Mouse (Mus musculus) MEL (cell line): ENCODE measurements around the gene Prox1. TPM values are rescaled to one million over a fixed set of nuclear protein-coding genes. Genes with fewer than 3 reads are reported as not detected.

Source experiments
- DNase-seq: peaks from one replicate; pipeline ENCODE4 v3.0.0; 2011; ENCODE audit warnings: low read depth, low spot score
- H3K27ac ChIP-seq: 2 replicates; pipeline ENCODE4 v1.5.1; 2012; ENCODE audit warnings: low read depth, mild to moderate bottlenecking, control low read depth, low read length, moderate library complexity; ENCODE audit not compliant: control insufficient read depth
- H3K27me3 ChIP-seq, 2 experiments: fragments of 150-350 bp in 1 of 2; sonication (generic) in 1 of 2; 2 replicates each; pipeline ENCODE4 v1.6.1; 2012; ENCODE audit warnings: low read length in 2 of 2, mild to moderate bottlenecking in 2 of 2, improper control_type of control experiment in 1 of 2, moderate library complexity in 1 of 2; ENCODE audit not compliant: insufficient read depth in 2 of 2, control insufficient read depth in 1 of 2
- H3K36me3 ChIP-seq, 2 experiments: 2 replicates each; pipeline ENCODE4 v1.6.1; 2012 to 2014; ENCODE audit warnings: low read length in 2 of 2, improper control_type of control experiment in 1 of 2, inconsistent platforms in 1 of 2, mild to moderate bottlenecking in 1 of 2; ENCODE audit not compliant: insufficient read depth in 2 of 2, control insufficient read depth in 1 of 2
- H3K4me1 ChIP-seq, 2 experiments: fragments of 150-350 bp in 1 of 2; sonication (generic) in 1 of 2; 2 replicates each; pipeline ENCODE4 v1.6.1; 2012; ENCODE audit warnings: low read length in 2 of 2, improper control_type of control experiment in 1 of 2, mild to moderate bottlenecking in 1 of 2; ENCODE audit not compliant: insufficient read depth in 2 of 2, control insufficient read depth in 1 of 2
- H3K4me3 ChIP-seq, 2 experiments: fragments of 150-350 bp in 1 of 2; sonication (generic) in 1 of 2; 2 replicates each; pipeline ENCODE4 v1.5.1; 2012; ENCODE audit warnings: low read depth in 2 of 2, low read length in 2 of 2, mild to moderate bottlenecking in 2 of 2, moderate library complexity in 2 of 2, control low read depth in 1 of 2, improper control_type of control experiment in 1 of 2; ENCODE audit not compliant: control insufficient read depth in 1 of 2, insufficient read depth in 1 of 2
- H3K79me2 ChIP-seq: 2 replicates; pipeline ENCODE4 v1.6.1; 2012; ENCODE audit warnings: mild to moderate bottlenecking, low read length, moderate library complexity; ENCODE audit not compliant: control insufficient read depth, poor library complexity, insufficient read depth
- H3K9ac ChIP-seq: 2 replicates; pipeline ENCODE4 v1.6.1; 2012; ENCODE audit warnings: low read depth, mild to moderate bottlenecking, control low read depth, low read length, moderate library complexity; ENCODE audit not compliant: control insufficient read depth, poor library complexity, severe bottlenecking
- H3K9me3 ChIP-seq: fragments of 150-350 bp; sonication (generic); replicated peaks from 2 replicates; pipeline ENCODE4 v1.6.1; 2012; ENCODE audit warnings: mild to moderate bottlenecking, low read length, improper control_type of control experiment, moderate library complexity; ENCODE audit not compliant: insufficient read depth
- GATA1 ChIP-seq: IDR thresholded peaks from 2 replicates; pipeline ENCODE4 v1.6.1; 2011; ENCODE audit warnings: low read depth, low read length, improper control_type of control experiment
- HCFC1 ChIP-seq: IDR thresholded peaks from 2 replicates; pipeline ENCODE4 v1.6.1; 2012; ENCODE audit warnings: low read depth, mild to moderate bottlenecking, inconsistent platforms, low read length, improper control_type of control experiment, moderate library complexity
- JUND ChIP-seq: IDR thresholded peaks from 2 replicates; pipeline ENCODE4 v1.6.1; 2011; ENCODE audit warnings: low read depth, mild to moderate bottlenecking, improper control_type of control experiment, low read length
- MAX ChIP-seq: IDR thresholded peaks from 2 replicates; pipeline ENCODE4 v1.6.1; 2011; ENCODE audit warnings: low read length, improper control_type of control experiment
- MAZ ChIP-seq: IDR thresholded peaks from 2 replicates; pipeline ENCODE4 v1.6.1; 2012; ENCODE audit warnings: low read depth, mild to moderate bottlenecking, inconsistent platforms, low read length, improper control_type of control experiment
- MEF2A ChIP-seq: IDR thresholded peaks from 2 replicates; pipeline ENCODE4 v1.6.1; 2014; ENCODE audit warnings: low read depth, mild to moderate bottlenecking, inconsistent platforms, low read length, improper control_type of control experiment; ENCODE audit not compliant: poor library complexity, insufficient replicate concordance, severe bottlenecking; ENCODE audit errors: extremely low read depth
- MXI1 ChIP-seq: IDR thresholded peaks from 2 replicates; pipeline ENCODE4 v1.6.1; 2011; ENCODE audit warnings: mild to moderate bottlenecking, low read depth, low read length, improper control_type of control experiment
- MYB ChIP-seq: IDR thresholded peaks from 2 replicates; pipeline ENCODE4 v1.6.1; 2011; ENCODE audit warnings: mild to moderate bottlenecking, low read depth, low read length, improper control_type of control experiment
- MYC ChIP-seq: IDR thresholded peaks from 2 replicates; pipeline ENCODE4 v1.6.1; 2011; ENCODE audit warnings: low read depth, mild to moderate bottlenecking, low read length, improper control_type of control experiment, moderate library complexity
- NELFE ChIP-seq: IDR thresholded peaks from 2 replicates; pipeline ENCODE4 v1.6.1; 2011; ENCODE audit warnings: low read depth, low read length, improper control_type of control experiment
- POLR2A ChIP-seq, 2 experiments: IDR thresholded peaks; 2 replicates each; pipeline ENCODE4 v1.6.1; 2011 to 2012; ENCODE audit warnings: low read length in 2 of 2, mild to moderate bottlenecking in 2 of 2, control low read depth in 1 of 2, improper control_type of control experiment in 1 of 2, low read depth in 1 of 2, moderate library complexity in 1 of 2; ENCODE audit not compliant: control insufficient read depth in 1 of 2, insufficient read depth in 1 of 2, poor library complexity in 1 of 2
- POLR2AphosphoS2 ChIP-seq: IDR thresholded peaks from 2 replicates; pipeline ENCODE4 v1.6.1; 2011; ENCODE audit warnings: low read length, improper control_type of control experiment
- POLR2AphosphoS5 ChIP-seq: IDR thresholded peaks from 2 replicates; pipeline ENCODE4 v1.6.1; 2012; ENCODE audit warnings: low read depth, borderline replicate concordance, mild to moderate bottlenecking, inconsistent platforms, low read length, moderate library complexity, mixed read lengths
- RAD21 ChIP-seq: IDR thresholded peaks from 2 replicates; pipeline ENCODE4 v1.6.1; 2011; ENCODE audit warnings: mild to moderate bottlenecking, low read depth, low read length, improper control_type of control experiment
- RCOR1 ChIP-seq: IDR thresholded peaks from 2 replicates; pipeline ENCODE4 v1.6.1; 2012; ENCODE audit warnings: low read depth, mild to moderate bottlenecking, inconsistent platforms, low read length, improper control_type of control experiment
- SIN3A ChIP-seq: IDR thresholded peaks from 2 replicates; pipeline ENCODE4 v1.6.1; 2012; ENCODE audit warnings: low read length, improper control_type of control experiment, inconsistent platforms
- TBP ChIP-seq: IDR thresholded peaks from 2 replicates; pipeline ENCODE4 v1.8.0; 2011; ENCODE audit warnings: low read depth, low read length, improper control_type of control experiment
- TCF12 ChIP-seq: IDR thresholded peaks from 2 replicates; pipeline ENCODE4 v1.6.1; 2014; ENCODE audit warnings: low read depth, mild to moderate bottlenecking, inconsistent platforms, low read length, improper control_type of control experiment, moderate library complexity
- UBTF ChIP-seq: IDR thresholded peaks from 2 replicates; pipeline ENCODE4 v1.6.1; 2012; ENCODE audit warnings: low read depth, mild to moderate bottlenecking, inconsistent platforms, low read length, improper control_type of control experiment, moderate library complexity, borderline replicate concordance; ENCODE audit not compliant: insufficient read depth
- USF1 ChIP-seq: IDR thresholded peaks from 2 replicates; pipeline ENCODE4 v1.6.1; 2014; ENCODE audit warnings: low read depth, mild to moderate bottlenecking, inconsistent platforms, low read length, improper control_type of control experiment, moderate library complexity
- USF2 ChIP-seq, 2 experiments: IDR thresholded peaks; 2 replicates each; pipeline ENCODE4 v1.6.1; 2011 to 2012; ENCODE audit warnings: improper control_type of control experiment in 2 of 2, low read length in 2 of 2, borderline replicate concordance in 1 of 2, inconsistent platforms in 1 of 2, low read depth in 1 of 2, mild to moderate bottlenecking in 1 of 2; ENCODE audit not compliant: insufficient read depth in 1 of 2
- ZKSCAN1 ChIP-seq: IDR thresholded peaks from 2 replicates; pipeline ENCODE4 v1.6.1; 2012; ENCODE audit warnings: low read depth, mild to moderate bottlenecking, inconsistent platforms, low read length, improper control_type of control experiment, moderate library complexity
- ZMIZ1 ChIP-seq: IDR thresholded peaks from 2 replicates; pipeline ENCODE4 v1.6.1; 2012; ENCODE audit warnings: low read depth, mild to moderate bottlenecking, inconsistent platforms, low read length, improper control_type of control experiment, moderate library complexity
- polyA plus RNA-seq, 2 experiments: library from polyadenylated mRNA; stranded (reverse) in 1 of 2; unstranded in 1 of 2; fragments of >175 nt in 1 of 2; fragments of >200 nt in 1 of 2; gene quantifications; 2 replicates each; pipeline versions ENCODE4 v1.2.1 to v1.2.4; 2012; ENCODE audit warnings: low replicate concordance in 2 of 2, low read depth in 1 of 2; ENCODE audit not compliant: insufficient read length in 2 of 2, insufficient read depth in 1 of 2, missing spikeins in 1 of 2
- total RNA-seq: library from RNA; depleted of rRNA; stranded (reverse); fragments of 300-350 nt; gene quantifications from 2 replicates; pipeline ENCODE4 v1.2.3, GENCODE M21; 2012

The Prox1 gene
- total and polyA plus RNA-seq, 3 experiments: not detected

DNA sequence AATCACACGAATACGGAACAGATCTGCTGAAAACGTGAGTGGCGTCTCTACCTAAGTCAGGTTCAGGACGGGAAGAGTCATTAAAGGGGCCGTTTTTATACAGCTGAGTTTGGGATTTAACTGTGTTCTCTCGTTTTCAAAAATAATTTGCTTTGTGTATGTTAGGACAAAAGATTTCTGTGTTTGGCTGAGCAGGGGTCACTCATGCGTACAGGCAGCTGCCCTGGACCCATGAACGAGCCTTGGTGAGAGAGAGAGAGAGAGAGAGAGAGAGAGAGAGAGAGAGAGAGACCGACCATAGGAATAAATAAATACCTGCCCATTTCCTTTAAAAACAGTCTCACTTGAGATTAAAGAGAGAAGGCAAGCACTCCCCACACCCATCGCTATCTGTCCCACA is 11.1 kb downstream of the Prox1 start:
- Histone ChIP-seq H3K27me3 (no peaks in the 10 kb centered on the region), H3K27ac (no peak overlapping the region), H3K4me3 (no peak overlapping the region), H3K79me2 (no peaks in the 10 kb centered on the region), H3K4me1 (no peaks in the 10 kb centered on the region), H3K9ac (no peak overlapping the region), H3K36me3 (no peaks in the 10 kb centered on the region)
- no peak for DNase-seq
- TF ChIP-seq UBTF (no peak), POLR2A (IDR thresholded peaks at IDR 0.05; ENCODE audit: control insufficient read depth in 1 of 2, insufficient read depth in 1 of 2, low read depth in 1 of 2, low read length in 2 of 2, poor library complexity in 1 of 2) (no peak), POLR2AphosphoS5 (no peak), MYC (no peak), SIN3A (no peak), TBP (no peak), TCF12 (no peak), RCOR1 (no peak), RAD21 (no peak), NELFE (no peak), MYB (no peak)
- TF ChIP-seq, all 39 proteins: peak for 0
- no peaks in the 10 kb centered on the region for H3K9me3 ChIP-seq

- H3K79me2 ChIP-seq: no peaks in the 10 kb centered on the region
- H3K27ac ChIP-seq: no peak overlapping the region
- H3K4me3 ChIP-seq: no peak overlapping the region
- H3K4me1 ChIP-seq: no peaks in the 10 kb centered on the region
- H3K9ac ChIP-seq: no peak overlapping the region
- no peaks in the 10 kb centered on the region for H3K9me3 ChIP-seq
- DNase-seq: no peak
- no peaks in the 10 kb centered on the region for H3K36me3 ChIP-seq
- no peak for TF ChIP-seq MXI1
- TF ChIP-seq GATA1: no peak
- no peak for TF ChIP-seq ZMIZ1
- H3K27me3 ChIP-seq: no peaks in the 10 kb centered on the region
Measured at GRCm38 (mm10) chr1:190155751-190156150, 14.8 kb downstream of the Prox1 start.

GRCm38 (mm10) chr1:190155021-190155420 is 15.5 kb downstream of the Prox1 start:
- no peaks in the 10 kb centered on the region for H3K79me2 ChIP-seq
- TF ChIP-seq SIN3A (no peak), MAZ (no peak), ZKSCAN1 (no peak), MAX (no peak), POLR2AphosphoS2 (no peak), JUND (no peak), USF2 (IDR thresholded peaks at IDR 0.05; ENCODE audit: borderline replicate concordance in 1 of 2, insufficient read depth in 1 of 2, low read depth in 1 of 2, low read length in 2 of 2) (no peak), MEF2A (no peak), HCFC1 (no peak), GATA1 (no peak), ZMIZ1 (no peak), USF1 (no peak)
- DNase-seq: no peak

More at GRCm38 (mm10) chr1:190155021-190155420, 15.5 kb downstream of the Prox1 start:
- Histone ChIP-seq H3K27me3 (no peaks in the 10 kb centered on the region), H3K9ac (no peak overlapping the region), H3K4me3 (no peak overlapping the region), H3K27ac (no peak overlapping the region), H3K4me1 (no peaks in the 10 kb centered on the region), H3K9me3 (no peaks in the 10 kb centered on the region), H3K36me3 (no peaks in the 10 kb centered on the region)
